Mouse (Mus musculus) c-Kit-positive CD71-negative TER-119-negative erythroid progenitor cells, embryonic 14.5 days (primary cell): ENCODE measurements at regions not wholly inside any gene's neighbourhood (a gene's known extent, or its start where the extent isn't known, plus 50 kb on each side); places are given as distances from the start of the nearest gene placed in this dataset.

Source experiments
- DNase-seq: peaks from one replicate; pipeline ENCODE4 v3.0.0-alpha.2; 2013; ENCODE audit warnings: low read depth

DNA sequence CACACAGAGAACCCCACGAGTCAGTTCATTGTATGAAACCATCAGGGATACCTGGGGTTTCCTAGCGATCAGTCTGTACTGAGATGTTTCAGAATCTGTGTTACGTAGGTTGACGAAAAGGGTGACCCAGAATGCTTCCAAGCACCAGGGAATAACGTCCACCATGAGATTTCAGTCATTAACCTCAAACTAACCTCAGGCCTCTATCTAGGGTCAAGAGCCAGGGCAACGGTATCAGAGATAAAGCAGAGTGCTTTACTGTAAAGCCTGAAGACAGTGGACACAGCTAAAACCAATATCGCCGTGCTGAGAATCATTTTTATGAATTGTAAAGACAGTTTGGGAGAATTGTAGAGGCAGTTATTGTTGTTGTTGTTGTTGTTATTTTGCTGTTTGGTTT, 52.9 kb upstream of the Errfi1 start:
- no peak for DNase-seq

DNA sequence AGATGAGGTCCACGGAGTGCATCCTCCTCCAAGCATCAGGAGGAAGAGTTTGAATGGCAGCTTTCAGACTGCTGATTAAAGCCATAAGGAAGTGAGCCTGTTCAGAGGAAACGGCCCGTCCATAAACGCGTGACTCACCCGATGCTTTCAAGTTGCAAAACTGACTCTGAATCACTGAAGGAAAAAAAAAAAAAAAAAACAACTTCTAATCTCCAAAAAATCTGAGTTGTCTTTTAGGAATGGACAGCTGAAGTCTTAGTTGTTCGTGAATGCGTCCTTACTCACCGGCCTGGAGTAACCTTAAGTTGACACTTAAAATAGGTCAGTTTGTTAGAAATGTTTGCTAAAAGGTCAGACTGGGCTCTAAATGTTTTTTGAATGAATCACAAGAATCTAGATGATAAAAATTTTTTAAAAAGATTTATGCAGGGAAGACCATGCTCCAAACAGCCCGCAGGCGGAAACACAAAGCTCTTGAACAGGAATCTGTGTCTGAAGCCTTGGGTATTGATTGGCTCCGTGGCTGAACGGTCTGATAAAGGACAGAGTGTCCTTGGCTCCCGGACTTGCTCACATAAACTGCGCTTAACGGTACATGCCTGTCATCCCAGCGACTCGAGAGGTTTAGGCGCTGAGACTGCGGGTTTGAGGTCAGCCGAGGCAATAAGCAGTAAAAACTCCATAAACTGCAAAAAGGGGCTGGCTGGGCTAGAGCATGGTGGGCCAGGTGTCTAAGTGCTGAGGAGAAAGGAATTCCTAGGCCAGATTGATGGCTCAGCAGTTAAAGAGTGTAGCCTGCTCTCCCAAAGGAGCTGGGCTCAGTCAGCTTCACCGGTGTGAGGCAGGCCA, 53.9 kb upstream of the Errfi1 start:
- peak; percentile 60 for DNase-seq

DNA sequence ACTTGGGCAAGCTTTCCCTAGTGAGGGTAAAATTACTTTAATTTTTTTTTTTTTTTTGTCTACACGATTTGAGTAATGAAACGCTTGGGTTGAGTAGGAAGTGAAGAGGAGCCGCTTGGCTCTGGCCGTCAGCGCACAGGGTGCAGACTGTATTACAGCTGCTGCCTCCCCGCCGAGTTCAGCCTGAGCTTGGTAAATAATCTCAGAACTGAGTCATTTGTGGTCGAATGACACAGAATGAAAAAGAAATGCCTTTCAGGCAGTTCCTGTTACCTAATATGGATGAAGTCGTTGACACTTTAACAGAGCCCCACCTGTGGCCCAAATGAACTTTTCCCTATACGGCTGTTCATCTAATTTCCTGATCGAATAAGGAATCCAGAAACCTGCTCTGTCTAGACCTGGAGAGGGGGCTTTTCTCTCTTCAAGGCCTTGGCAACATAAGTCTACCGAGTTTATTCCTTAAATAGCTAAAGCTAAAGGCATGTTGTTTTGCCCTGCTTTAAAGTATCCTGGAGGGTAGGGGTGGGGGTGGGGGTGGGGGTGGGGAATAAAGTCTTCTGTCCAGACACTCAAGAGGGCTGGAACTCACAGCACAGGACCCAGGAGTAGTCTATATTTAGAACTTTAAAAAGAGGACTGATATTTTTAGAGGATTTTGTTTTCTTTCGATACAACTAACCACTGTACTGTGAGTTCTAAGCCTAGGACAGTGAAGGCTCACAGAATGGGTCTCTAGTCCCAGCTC, 54.8 kb upstream of the Errfi1 start:
- peak; percentile 51 for DNase-seq

DNA sequence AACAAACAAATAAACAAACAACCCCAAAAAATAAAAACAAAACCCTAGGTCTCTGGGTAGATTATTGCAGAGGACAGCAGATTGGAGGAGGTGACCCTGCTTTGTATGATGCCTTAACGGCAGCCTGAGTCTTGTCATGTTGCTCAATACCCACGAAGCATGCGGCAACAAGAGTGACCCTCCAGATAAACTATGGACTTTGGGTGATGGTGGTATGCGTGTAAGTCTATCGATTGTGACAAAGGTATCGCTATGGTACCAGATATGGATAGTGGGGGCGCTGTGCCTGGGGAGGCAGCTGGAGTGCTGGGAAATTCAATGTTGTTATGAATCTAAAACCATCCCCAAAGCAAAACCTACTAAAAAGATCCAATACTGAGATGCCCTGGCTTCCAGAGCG, 55.4 kb upstream of the Errfi1 start:
- no peak for DNase-seq

GRCm38 (mm10) chr4:150797057-150797456, 56.7 kb upstream of the Errfi1 start:
- no peak for DNase-seq

GRCm38 (mm10) chr4:150794878-150795277, 58.8 kb upstream of the Errfi1 start:
- DNase-seq: no peak

DNA sequence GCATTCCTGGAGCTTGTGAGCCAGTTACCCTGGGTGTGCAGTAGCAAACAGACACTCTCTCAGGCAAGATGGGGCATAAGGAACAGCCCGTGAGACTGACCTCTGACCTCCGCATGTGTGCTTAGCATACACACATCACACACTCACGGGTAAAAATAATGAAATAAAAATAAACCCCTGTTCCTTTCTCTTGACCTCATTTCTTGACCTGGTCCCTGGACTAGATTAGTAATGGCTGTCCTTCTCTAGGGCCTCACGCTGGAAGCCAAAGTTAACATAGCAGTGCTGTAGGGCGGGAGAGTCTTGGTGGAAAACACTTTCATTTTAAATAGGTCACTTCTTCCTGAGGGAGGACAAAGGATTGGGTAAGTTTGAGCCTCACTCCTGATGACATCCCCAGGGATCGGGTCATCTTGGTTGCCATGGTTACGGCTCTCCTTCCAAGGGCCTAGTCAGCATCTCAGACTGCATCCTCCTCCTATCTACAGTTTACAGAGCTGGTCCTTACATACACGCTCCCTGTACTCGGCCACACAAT, 59.4 kb upstream of the Errfi1 start:
- no peak for DNase-seq

- DNase-seq: no peak
Measured at GRCm38 (mm10) chr4:150793146-150793545, 60.6 kb upstream of the Errfi1 start.

DNA sequence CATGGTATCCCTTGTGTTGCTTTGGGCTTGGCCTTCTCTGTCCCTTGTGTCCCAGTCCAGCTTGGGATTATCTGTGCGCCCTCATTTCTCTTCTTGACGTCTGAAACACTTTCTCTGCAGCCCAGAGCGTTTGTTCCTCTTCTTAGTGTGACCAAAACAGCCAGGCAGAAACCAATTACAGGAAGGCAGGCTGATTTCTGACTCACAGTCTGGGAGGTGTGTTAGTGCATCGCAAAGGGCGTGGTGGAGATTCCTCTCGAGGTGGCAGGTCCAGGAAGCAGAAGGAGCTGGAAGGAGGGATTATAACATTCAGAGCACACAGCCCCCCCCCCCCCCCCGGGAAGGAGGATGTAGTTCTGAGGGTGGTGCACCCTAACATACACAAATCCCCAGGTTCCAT, 64.6 kb upstream of the Errfi1 start:
- no peak for DNase-seq

DNA sequence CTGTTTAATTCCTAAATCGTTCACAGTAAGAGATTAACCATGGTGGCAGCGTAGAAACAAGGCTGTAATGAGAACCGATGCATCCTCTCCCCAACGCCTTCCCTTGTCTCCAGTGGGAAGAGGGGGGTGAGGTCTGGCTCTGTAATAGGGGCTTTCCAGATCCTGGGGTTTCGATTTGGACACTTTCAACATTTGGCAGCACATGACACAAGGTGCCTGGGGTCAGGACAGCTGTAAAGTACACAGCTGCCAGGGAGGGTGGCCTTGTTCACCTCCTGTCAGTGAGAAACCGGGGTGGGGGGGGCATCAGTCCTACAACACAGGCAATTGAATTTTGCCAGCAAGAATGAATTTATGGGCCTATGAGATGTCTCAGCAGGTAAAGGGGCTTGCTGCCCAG, 66.6 kb upstream of the Errfi1 start:
- DNase-seq: no peak

DNA sequence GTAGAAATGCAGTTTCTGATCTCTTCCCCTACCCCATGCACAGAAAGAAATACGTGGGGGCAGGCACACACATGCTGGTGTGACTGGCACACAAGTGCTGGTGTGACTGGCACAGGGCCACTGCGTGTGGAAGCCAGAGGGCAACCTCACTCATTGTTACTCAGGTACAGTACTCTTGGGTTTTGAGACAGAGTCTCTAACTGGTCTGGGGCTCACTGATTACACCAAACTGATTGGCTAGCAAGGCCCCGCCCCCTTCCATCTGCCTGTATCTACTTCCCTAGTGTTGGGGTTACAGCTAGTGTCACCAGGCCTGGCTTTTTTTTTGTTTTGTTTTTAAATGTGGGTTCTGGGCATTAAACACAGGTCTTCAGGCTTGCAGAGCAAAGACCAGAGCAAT, 67.1 kb upstream of the Errfi1 start:
- no peak for DNase-seq

GRCm38 (mm10) chr4:150784491-150785451, 68.9 kb upstream of the Errfi1 start:
- DNase-seq: no peak

DNA sequence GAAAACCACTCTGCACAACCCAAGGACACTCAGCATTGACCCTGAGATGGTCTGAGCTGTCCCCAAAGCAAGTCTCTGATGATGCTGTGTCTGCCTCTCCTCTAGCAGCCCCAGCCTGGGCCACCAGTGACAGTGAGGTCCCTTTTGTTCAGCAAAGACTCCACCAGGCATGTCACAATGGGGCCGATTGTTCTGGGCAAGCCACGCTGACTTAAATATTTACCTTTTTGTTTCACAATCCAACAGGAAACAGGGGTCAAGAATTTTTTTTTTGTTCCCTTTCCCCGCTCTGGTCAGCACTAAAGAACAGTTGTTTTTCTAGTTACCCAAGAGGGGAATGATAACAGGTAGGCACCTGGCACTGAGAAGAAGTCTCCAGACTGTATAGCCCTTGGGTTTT, 72.4 kb upstream of the Errfi1 start:
- no peak for DNase-seq

DNA sequence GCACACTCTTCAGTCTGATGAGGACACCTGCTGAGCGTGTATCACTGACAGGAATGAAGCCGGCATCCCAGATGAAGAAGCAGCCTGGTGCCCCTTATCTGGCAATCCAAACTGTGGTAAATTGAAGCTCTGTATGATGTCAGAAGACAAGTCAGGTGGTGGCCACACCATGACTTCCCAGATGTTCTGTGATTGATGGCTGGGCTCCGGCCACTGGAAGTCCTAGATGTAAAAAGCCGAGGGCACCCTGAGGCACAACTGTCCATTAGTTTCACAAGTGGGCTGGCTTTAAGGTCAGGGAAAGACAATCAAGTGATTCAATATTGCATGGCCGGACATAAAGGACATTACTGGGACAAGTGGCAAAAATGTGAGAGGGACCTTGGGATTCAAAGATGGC, 74.4 kb upstream of the Errfi1 start:
- no peak for DNase-seq

GRCm38 (mm10) chr4:150778683-150779082, 75.0 kb upstream of the Errfi1 start:
- no peak for DNase-seq

DNA sequence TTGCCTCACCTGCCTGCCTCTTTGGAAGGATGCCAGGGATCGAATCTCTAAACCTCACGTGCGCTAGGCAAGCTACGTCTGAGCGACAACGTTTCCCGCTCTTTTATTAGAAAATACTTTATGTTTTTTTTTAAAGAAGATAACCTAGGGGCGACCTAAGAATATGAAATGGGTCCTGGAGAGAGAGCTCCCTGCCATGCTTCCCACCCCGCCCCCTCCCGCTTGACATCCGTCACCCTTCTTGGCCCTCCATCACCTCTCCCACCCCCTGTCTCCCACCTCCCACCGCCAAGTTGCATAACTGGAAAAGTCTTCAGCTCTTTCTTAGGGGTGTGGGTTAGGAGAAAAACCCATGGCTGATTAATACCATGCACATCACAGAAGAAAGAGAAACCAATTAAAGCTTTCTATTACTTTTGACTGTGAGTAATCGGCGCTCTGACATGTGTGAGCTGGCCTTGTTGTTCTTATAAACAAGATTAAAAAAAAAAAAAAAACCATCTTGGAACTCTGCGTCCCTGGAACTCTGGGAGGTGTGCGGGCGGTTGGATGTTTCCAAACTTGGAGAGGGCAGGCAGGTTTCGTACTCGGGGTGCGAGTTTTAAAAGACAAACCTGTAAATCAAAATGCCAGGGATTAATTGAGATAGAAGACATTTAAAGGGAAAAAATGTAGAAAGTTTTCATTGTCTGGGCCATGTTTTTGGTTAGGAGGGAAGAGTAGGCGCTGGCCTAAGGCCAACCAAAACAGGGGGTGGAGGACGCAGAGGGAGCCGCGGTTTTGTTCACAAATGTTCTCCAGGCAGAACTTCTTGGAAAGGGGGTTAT, 77.8 kb upstream of the Errfi1 start:
- DNase-seq: no peak

DNA sequence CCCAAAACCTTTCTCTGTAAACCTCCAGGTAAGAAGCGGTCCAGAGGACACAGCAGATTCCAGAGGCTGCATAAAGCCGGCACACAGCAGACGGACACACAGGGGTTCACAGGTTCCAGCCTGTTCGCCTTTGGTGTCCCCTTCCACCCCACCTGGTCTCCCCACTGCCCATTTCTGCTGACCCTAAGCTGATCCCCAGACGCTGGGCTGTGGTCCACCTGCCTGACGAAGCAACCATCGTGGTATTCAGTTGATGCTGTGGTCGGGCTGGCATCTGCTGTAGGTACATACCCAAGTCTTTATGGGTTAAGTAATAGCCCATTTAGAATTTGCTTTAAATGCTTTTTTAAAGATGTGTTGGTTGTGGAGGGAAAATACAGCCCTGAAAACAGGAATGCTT, 78.4 kb upstream of the Errfi1 start:
- no peak for DNase-seq

GRCm38 (mm10) chr4:150774289-150774914, 79.3 kb upstream of the Errfi1 start:
- DNase-seq: no peak

GRCm38 (mm10) chr4:150771922-150772651, 81.6 kb upstream of the Errfi1 start:
- DNase-seq: no peak

- no peak for DNase-seq
Measured at GRCm38 (mm10) chr4:150771469-150771868, 82.2 kb upstream of the Errfi1 start.
